Mouse (Mus musculus) forebrain, embryonic 14.5 days (tissue): ENCODE results near the gene Twist2. TPM values are rescaled to one million over a fixed set of nuclear protein-coding genes. Genes with fewer than 3 reads are reported as not detected.

Source experiments
- ATAC-seq: fragments of 200-750 bp; cut with Nextera tagmentation; 2 replicates; pipeline ENCODE4 v1.8.0; 2017; ENCODE audit warnings: mild to moderate bottlenecking, moderate library complexity
- DNase-seq: peaks from one replicate; pipeline ENCODE4 v3.0.0-alpha.2; 2015; ENCODE audit warnings: low spot score
- H3K27ac ChIP-seq: fragments of 300-500 bp; sonication (generic); 2 replicates; pipeline ENCODE4 v1.5.1; 2014; ENCODE audit warnings: low read depth, mild to moderate bottlenecking, control low read depth, low read length, moderate library complexity
- H3K27me3 ChIP-seq: fragments of 300-500 bp; sonication (generic); replicated peaks from 2 replicates; pipeline ENCODE4 v1.6.1; 2014; ENCODE audit warnings: low read length, control low read depth, mixed read lengths; ENCODE audit not compliant: control insufficient read depth, insufficient read depth
- H3K36me3 ChIP-seq: fragments of 300-500 bp; sonication (generic); 2 replicates; pipeline ENCODE4 v1.6.1; 2014; ENCODE audit warnings: low read length, control low read depth; ENCODE audit not compliant: control insufficient read depth, insufficient read depth
- H3K4me1 ChIP-seq: fragments of 300-500 bp; sonication (generic); 2 replicates; pipeline ENCODE4 v1.6.1; 2014; ENCODE audit warnings: antibody characterized with exemption, low read length, control low read depth; ENCODE audit not compliant: control insufficient read depth, insufficient read depth
- H3K4me2 ChIP-seq: fragments of 300-500 bp; sonication (generic); 2 replicates; pipeline ENCODE4 v1.6.1; 2014; ENCODE audit warnings: mild to moderate bottlenecking, control low read depth, low read length
- H3K4me3 ChIP-seq: fragments of 300-500 bp; sonication (generic); 2 replicates; pipeline ENCODE4 v1.5.1; 2014; ENCODE audit warnings: low read depth, low read length, control low read depth
- H3K9ac ChIP-seq: fragments of 300-500 bp; sonication (generic); 2 replicates; pipeline ENCODE4 v1.6.1; 2014; ENCODE audit warnings: mild to moderate bottlenecking, low read length, control low read depth, moderate library complexity
- H3K9me3 ChIP-seq: fragments of 300-500 bp; sonication (generic); replicated peaks from 2 replicates; pipeline ENCODE4 v1.6.1; 2016; ENCODE audit warnings: low read length, control low read depth, mixed read lengths; ENCODE audit not compliant: control insufficient read depth
- WGBS: fragments of 180-500 bp; shearing (Covaris S2); extraction: QIAGEN DNeasy Blood & Tissue Kit; methylation state at CpG from one replicate; pipeline ENCODE4 v1.1.7; 2014; 5-methylcytosine and 5-hydroxymethylcytosine counted together
- polyA plus RNA-seq: library from polyadenylated mRNA; unstranded; fragments of >200 nt; fragmentation: Nextera tagmentation; extraction: Ambion mirVana; gene quantifications from 2 replicates; pipeline ENCODE4 v1.2.1, GENCODE M21; 2014

Twist2 gene
- polyA plus RNA-seq, 1 experiment from 2014 or later, result 0.81 TPM

- 2% methylated on average over 45 of the region's 45 CpGs for WGBS
- DNase-seq (peak; percentile 31), ATAC-seq (no peak)
- H3K27me3 ChIP-seq, result peaks cover 48% of the 10 kb centered on the region
- no peaks in the 10 kb centered on the region for H3K4me1 ChIP-seq
- H3K9me3 ChIP-seq, result no peaks in the 10 kb centered on the region
- no peaks in the 10 kb centered on the region for H3K36me3 ChIP-seq
- peak overlapping the region; percentile 27 for H3K4me3 ChIP-seq
- H3K27ac ChIP-seq, result no peak overlapping the region
- peak overlapping the region; percentile 53 for H3K4me2 ChIP-seq
- no peak overlapping the region for H3K9ac ChIP-seq
These were observed 644 bp downstream of the Twist2 start for GRCm38 (mm10) chr1:91801844-91802366.

- H3K27me3 ChIP-seq, result peaks cover 48% of the 10 kb centered on the region
- H3K4me1 ChIP-seq, result no peaks in the 10 kb centered on the region
- H3K9ac ChIP-seq, result no peak overlapping the region
- H3K4me2 ChIP-seq, result peak overlapping the region; percentile 53
- no peak for ATAC-seq
- no peak for DNase-seq
- no peaks in the 10 kb centered on the region for H3K9me3 ChIP-seq
- H3K27ac ChIP-seq, result no peak overlapping the region
- WGBS, result 7% methylated on average over 30 of the region's 30 CpGs
- no peaks in the 10 kb centered on the region for H3K36me3 ChIP-seq
- no peak overlapping the region for H3K4me3 ChIP-seq
These were observed 1.3 kb downstream of the Twist2 start for GRCm38 (mm10) chr1:91802406-91803121.

- Histone ChIP-seq H3K9me3 (no peaks in the 10 kb centered on the region), H3K27me3 (peaks cover 46% of the 10 kb centered on the region), H3K36me3 (no peaks in the 10 kb centered on the region), H3K27ac (no peak overlapping the region), H3K9ac (no peak overlapping the region), H3K4me2 (no peak overlapping the region), H3K4me3 (no peak overlapping the region), H3K4me1 (no peaks in the 10 kb centered on the region)
- ATAC-seq, result no peak
- 72% methylated on average over 6 of the region's 6 CpGs for WGBS
- no peak for DNase-seq
These were observed 2.2 kb downstream of the Twist2 start for GRCm38 (mm10) chr1:91803416-91803815.

GRCm38 (mm10) chr1:91816067-91816466 lies 14.8 kb downstream of the Twist2 start:
- no peak overlapping the region for H3K27ac ChIP-seq
- H3K4me1 ChIP-seq, result no peaks in the 10 kb centered on the region
- H3K27me3 ChIP-seq, result no peaks in the 10 kb centered on the region
- H3K9ac ChIP-seq, result no peak overlapping the region
- H3K9me3 ChIP-seq, result no peaks in the 10 kb centered on the region
- WGBS, result 93% methylated on average over 3 of the region's 3 CpGs
- DNase-seq, result no peak
- no peak overlapping the region for H3K4me3 ChIP-seq
- ATAC-seq, result no peak
- no peak overlapping the region for H3K4me2 ChIP-seq
- H3K36me3 ChIP-seq, result no peaks in the 10 kb centered on the region

- Histone ChIP-seq H3K4me3 (no peak overlapping the region), H3K9me3 (no peaks in the 10 kb centered on the region), H3K4me2 (no peak overlapping the region), H3K27me3 (no peaks in the 10 kb centered on the region), H3K4me1 (no peaks in the 10 kb centered on the region), H3K36me3 (no peaks in the 10 kb centered on the region), H3K9ac (no peak overlapping the region), H3K27ac (no peak overlapping the region)
- ATAC-seq (no peak), DNase-seq (no peak)
- 48% methylated on average over 6 of the region's 6 CpGs for WGBS
These were observed 15.3 kb downstream of the Twist2 start for GRCm38 (mm10) chr1:91816571-91816970.

- no peaks in the 10 kb centered on the region for H3K4me1 ChIP-seq
- no peaks in the 10 kb centered on the region for H3K36me3 ChIP-seq
- H3K27me3 ChIP-seq, result no peaks in the 10 kb centered on the region
- no peak overlapping the region for H3K4me2 ChIP-seq
- no peak for ATAC-seq
- DNase-seq, result no peak
- no peak overlapping the region for H3K27ac ChIP-seq
- H3K9me3 ChIP-seq, result no peaks in the 10 kb centered on the region
- no peak overlapping the region for H3K9ac ChIP-seq
- no peak overlapping the region for H3K4me3 ChIP-seq
- WGBS, result 63% methylated on average over 9 of the region's 9 CpGs
These were observed 18.0 kb downstream of the Twist2 start for GRCm38 (mm10) chr1:91819237-91819636.

GRCm38 (mm10) chr1:91820531-91820930 lies 19.3 kb downstream of the Twist2 start:
- H3K27ac ChIP-seq, result no peak overlapping the region
- DNase-seq, result peak; percentile 39

GRCm38 (mm10) chr1:91822316-91822824 lies 21.1 kb downstream of the Twist2 start:
- no peak overlapping the region for H3K9ac ChIP-seq
- no peaks in the 10 kb centered on the region for H3K27me3 ChIP-seq
- no peak overlapping the region for H3K4me2 ChIP-seq
- no peaks in the 10 kb centered on the region for H3K4me1 ChIP-seq
- WGBS, result 83% methylated on average over 4 of the region's 4 CpGs
- no peaks in the 10 kb centered on the region for H3K36me3 ChIP-seq
- no peak for ATAC-seq
- no peak overlapping the region for H3K4me3 ChIP-seq
- no peaks in the 10 kb centered on the region for H3K9me3 ChIP-seq
- H3K27ac ChIP-seq, result no peak overlapping the region
- DNase-seq, result no peak

More at GRCm38 (mm10) chr1:91820531-91820930, 19.3 kb downstream of the Twist2 start:
- no peaks in the 10 kb centered on the region for H3K36me3 ChIP-seq
- H3K27me3 ChIP-seq, result no peaks in the 10 kb centered on the region
- no peak overlapping the region for H3K4me3 ChIP-seq
- H3K4me2 ChIP-seq, result no peak overlapping the region
- WGBS, result 44% methylated on average over 10 of the region's 10 CpGs
- no peaks in the 10 kb centered on the region for H3K9me3 ChIP-seq
- no peaks in the 10 kb centered on the region for H3K4me1 ChIP-seq
- no peak overlapping the region for H3K9ac ChIP-seq
- ATAC-seq, result no peak

- Histone ChIP-seq H3K4me2 (no peak overlapping the region), H3K9me3 (no peaks in the 10 kb centered on the region), H3K4me3 (no peak overlapping the region), H3K9ac (no peak overlapping the region), H3K27ac (no peak overlapping the region), H3K4me1 (no peaks in the 10 kb centered on the region), H3K36me3 (no peaks in the 10 kb centered on the region), H3K27me3 (no peaks in the 10 kb centered on the region)
- WGBS, result 81% methylated on average over 3 of the region's 3 CpGs
- ATAC-seq (no peak), DNase-seq (no peak)
These were observed 22.3 kb downstream of the Twist2 start for GRCm38 (mm10) chr1:91823530-91823929.
